Mouse (Mus musculus) olfactory bulb, adult 2 months (tissue): ENCODE measurements around the gene Pttg1ip.

Experiments
- CTCF ChIP-seq: fragments of 200-500 bp; IDR thresholded peaks from 2 replicates; pipeline ENCODE4 v1.5.1; 2012; ENCODE audit warnings: low read depth, mild to moderate bottlenecking, low read length, moderate library complexity; ENCODE audit not compliant: insufficient read depth
- POLR2A ChIP-seq: fragments of 200-500 bp; IDR thresholded peaks from 2 replicates; pipeline ENCODE4 v1.6.1; 2012; ENCODE audit warnings: mild to moderate bottlenecking, low read depth, low read length, moderate library complexity; ENCODE audit not compliant: insufficient read depth

DNA sequence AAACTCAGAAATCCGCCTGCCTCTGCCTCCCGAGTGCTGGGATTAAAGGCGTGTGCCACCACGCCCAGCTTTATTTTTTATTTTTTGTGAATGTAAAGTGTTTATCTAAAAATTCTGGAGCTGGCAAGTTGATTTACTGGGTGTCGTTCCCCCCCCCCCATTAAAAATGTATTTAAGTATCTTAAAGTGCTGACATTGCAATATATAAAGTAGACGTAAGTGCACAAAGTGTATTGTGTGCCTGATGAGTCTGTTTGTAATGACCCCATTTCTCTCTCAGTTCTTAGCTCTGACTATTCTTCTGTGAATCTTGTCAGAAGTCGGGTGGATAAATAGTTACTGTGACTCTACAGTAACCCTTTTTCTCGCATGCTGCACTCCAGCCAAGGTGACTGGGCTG is 34.1 kb downstream of the Pttg1ip start:
- TF ChIP-seq CTCF (no peak), POLR2A (no peak)
